Mouse (Mus musculus) cerebellum, adult 18-20 months (tissue): ENCODE measurements at regions not wholly inside any gene's neighbourhood (a gene's known extent, or its start where the extent isn't known, plus 50 kb on each side); places are given as distances from the start of the nearest gene placed in this dataset.

Source experiments
- DNase-seq, 2 experiments: peaks; one replicate each; pipeline ENCODE4 v3.0.0; 2021

GRCm38 (mm10) chr7:88544393-88544792 lies 114.3 kb downstream of the Rab38 start:
- peak; percentile 24 to 32 for DNase-seq

- no peak for DNase-seq
These were observed 115.0 kb downstream of the Rab38 start for GRCm38 (mm10) chr7:88544976-88545654.

- no peak for DNase-seq
These were observed 145.0 kb downstream of the Rab38 start for GRCm38 (mm10) chr7:88575073-88575472.

- DNase-seq: no peak
These were observed 170.7 kb downstream of the Rab38 start for GRCm38 (mm10) chr7:88600781-88601180.
